Mouse (Mus musculus): ENCODE data around the gene Ip6k3.

DNA sequence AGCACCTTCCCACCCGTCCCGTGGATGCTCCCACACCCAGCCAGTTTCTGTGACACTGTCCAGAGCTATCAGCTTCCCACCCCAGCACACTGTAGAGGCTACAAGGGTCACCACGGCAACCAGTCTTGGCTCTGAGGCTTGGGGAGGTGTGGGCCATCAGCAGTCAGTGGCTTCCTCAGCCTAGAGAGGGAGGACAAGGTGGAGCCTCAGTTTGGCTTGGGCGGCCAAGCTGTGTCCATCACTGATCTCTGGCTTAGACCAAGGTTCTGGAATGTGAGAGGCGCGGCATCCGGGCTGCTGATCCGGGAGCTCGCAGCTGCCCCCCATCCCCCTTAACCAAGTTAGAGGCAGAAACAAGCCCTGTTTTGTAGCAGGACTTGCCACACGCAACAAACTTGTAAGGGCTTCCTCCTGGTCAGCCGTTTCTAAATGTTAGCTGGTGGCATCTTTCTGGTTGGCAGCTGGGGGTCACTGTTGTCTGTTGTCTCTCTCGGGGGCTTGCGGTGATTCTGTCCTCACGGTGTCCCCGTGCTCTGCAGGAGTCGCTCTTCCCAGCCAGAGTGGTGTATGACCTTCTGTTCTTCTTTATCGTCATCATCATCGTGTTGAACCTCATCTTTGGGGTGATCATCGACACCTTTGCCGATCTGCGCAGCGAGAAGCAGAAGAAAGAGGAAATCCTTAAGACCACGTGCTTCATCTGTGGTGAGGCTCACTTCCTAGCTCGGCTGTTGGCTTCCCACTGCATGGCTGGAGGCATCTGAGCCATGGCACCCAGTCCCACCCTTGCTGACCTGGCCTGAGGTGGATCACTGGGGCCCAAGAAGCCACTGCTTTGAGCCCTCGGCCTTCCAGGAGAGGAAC lies 48.7 kb downstream of the Ip6k3 start:
- no peak for TF ChIP-seq POLR2A (IDR thresholded peaks at IDR 0.05; ENCODE audit: extremely low read depth, insufficient read depth, low read length)
- TF ChIP-seq CTCF (IDR thresholded peaks at IDR 0.05; ENCODE audit: low read depth, low read length): no peak
